Mouse (Mus musculus): ENCODE measurements at regions not wholly inside any gene's neighbourhood (a gene's known extent, or its start where the extent isn't known, plus 50 kb on each side); places are given as distances from the start of the nearest gene placed in this dataset.

- H3K36me3 ChIP-seq (ENCODE audit: control insufficient read depth, insufficient read depth, low read length, poor library complexity, severe bottlenecking), result no peaks in the 10 kb centered on the region
- in situ Hi-C loops (cut with MboI; ENCODE audit: low sequenced_read_pairs in 2 of 2, unreplicated experiment in 2 of 2), result no loop called here
- H3K4me1 ChIP-seq (ENCODE audit: control insufficient read depth in 2 of 2, insufficient read depth in 2 of 2, low read length in 2 of 2, poor library complexity in 1 of 2), result no peaks in the 10 kb centered on the region
- no peak for DNase-seq (ENCODE audit: low read depth, low spot score)
- TF ChIP-seq ZNF384 (IDR thresholded peaks at IDR 0.05; ENCODE audit: low read depth, low read length) (no peak), HCFC1 (IDR thresholded peaks at IDR 0.05; ENCODE audit: borderline replicate concordance, insufficient read depth, low read length) (no peak), MAFK (IDR thresholded peaks at IDR 0.05; ENCODE audit: insufficient read depth, low read depth, low read length) (no peak), ZC3H11A (IDR thresholded peaks at IDR 0.05; ENCODE audit: borderline replicate concordance, low read depth, low read length) (no peak), CHD2 (IDR thresholded peaks at IDR 0.05; ENCODE audit: low read depth, low read length) (no peak)
- H3K4me3 ChIP-seq (ENCODE audit: insufficient read depth in 1 of 2, low read depth in 1 of 2, low read length in 2 of 2, poor library complexity in 1 of 2, severe bottlenecking in 1 of 2), result no peak overlapping the region
- no peak overlapping the region for H3K9ac ChIP-seq (ENCODE audit: insufficient read depth, low read depth, low read length, poor library complexity, severe bottlenecking)
- peaks cover 3% of the 10 kb centered on the region; the same call in 1 of the 2 replicates for H3K9me3 ChIP-seq (ENCODE audit: control insufficient read depth, insufficient read depth, low read depth, low read length)
- H3K27ac ChIP-seq (ENCODE audit: insufficient read depth, low read depth, low read length, poor library complexity, severe bottlenecking), result no peak overlapping the region
Observed at GRCm38 (mm10) chr15:10795126-10795792, 80.8 kb upstream of the Rai14 start.

DNA sequence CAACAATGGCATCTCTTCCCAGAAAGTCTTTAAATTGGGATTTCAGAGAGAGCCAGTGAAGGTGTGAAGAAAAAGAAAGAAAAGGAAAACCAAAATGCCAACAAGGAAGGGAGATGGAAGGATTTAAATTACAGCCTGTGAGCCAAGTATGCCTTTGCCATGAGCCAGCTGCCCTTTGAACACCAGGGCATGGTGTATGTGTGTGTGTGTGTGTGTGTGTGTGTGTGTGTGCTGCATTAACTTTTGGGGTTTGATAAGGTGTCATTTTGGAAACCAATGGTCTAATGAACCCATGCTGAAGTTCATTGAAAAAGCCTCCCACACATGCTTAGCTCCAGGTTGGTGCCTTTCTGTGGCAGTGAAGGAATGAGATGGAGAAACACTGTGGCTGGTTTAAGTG is 85.2 kb upstream of the Rai14 start:
- Histone ChIP-seq H3K4me3 (ENCODE audit: insufficient read depth in 1 of 2, low read depth in 1 of 2, low read length in 2 of 2, poor library complexity in 1 of 2, severe bottlenecking in 1 of 2) (no peak overlapping the region), H3K27ac (ENCODE audit: insufficient read depth, low read depth, low read length, poor library complexity, severe bottlenecking) (no peak overlapping the region), H3K9me3 (ENCODE audit: control insufficient read depth, insufficient read depth, low read depth, low read length) (no peaks in the 10 kb centered on the region), H3K36me3 (ENCODE audit: control insufficient read depth, insufficient read depth, low read length, poor library complexity, severe bottlenecking) (no peaks in the 10 kb centered on the region), H3K4me1 (ENCODE audit: control insufficient read depth in 2 of 2, insufficient read depth in 2 of 2, low read length in 2 of 2, poor library complexity in 1 of 2) (no peaks in the 10 kb centered on the region), H3K9ac (ENCODE audit: insufficient read depth, low read depth, low read length, poor library complexity, severe bottlenecking) (no peak overlapping the region)
- TF ChIP-seq MAFK (IDR thresholded peaks at IDR 0.05; ENCODE audit: insufficient read depth, low read depth, low read length) (no peak), HCFC1 (IDR thresholded peaks at IDR 0.05; ENCODE audit: borderline replicate concordance, insufficient read depth, low read length) (no peak), ZC3H11A (IDR thresholded peaks at IDR 0.05; ENCODE audit: borderline replicate concordance, low read depth, low read length) (no peak), CHD2 (IDR thresholded peaks at IDR 0.05; ENCODE audit: low read depth, low read length) (no peak)
- DNase-seq (ENCODE audit: low read depth, low spot score), result no peak
- in situ Hi-C loops (cut with MboI; ENCODE audit: low sequenced_read_pairs in 2 of 2, unreplicated experiment in 2 of 2), result no loop called here

DNA sequence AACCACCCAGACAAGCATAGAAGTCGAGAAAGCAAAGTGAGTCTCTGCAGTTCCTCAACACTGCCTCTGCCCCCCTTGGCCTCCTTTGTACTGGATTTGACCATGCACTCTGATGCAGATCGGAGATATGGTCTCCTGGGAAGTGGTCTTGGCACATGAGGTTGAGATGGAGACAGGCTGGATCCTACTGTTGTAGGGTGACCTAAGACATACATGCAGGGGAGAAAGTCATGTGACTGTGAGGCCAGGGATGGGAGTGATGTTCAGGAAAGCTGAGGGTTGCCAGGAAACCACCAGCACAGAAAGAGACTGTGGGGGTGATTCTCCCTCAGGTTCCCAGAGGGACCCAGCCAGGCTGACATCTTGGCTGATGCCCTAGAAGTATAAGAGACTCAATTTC is 99.8 kb upstream of the Rai14 start:
- H3K9me3 ChIP-seq (ENCODE audit: control insufficient read depth, insufficient read depth, low read depth, low read length), result no peaks in the 10 kb centered on the region
- in situ Hi-C loops (cut with MboI; ENCODE audit: low sequenced_read_pairs in 2 of 2, unreplicated experiment in 2 of 2), result no loop called here
- no peak for DNase-seq (ENCODE audit: low read depth, low spot score)
- no peak overlapping the region for H3K27ac ChIP-seq (ENCODE audit: insufficient read depth, low read depth, low read length, poor library complexity, severe bottlenecking)
- H3K9ac ChIP-seq (ENCODE audit: insufficient read depth, low read depth, low read length, poor library complexity, severe bottlenecking), result no peak overlapping the region
- no peaks in the 10 kb centered on the region for H3K4me1 ChIP-seq (ENCODE audit: control insufficient read depth in 2 of 2, insufficient read depth in 2 of 2, low read length in 2 of 2, poor library complexity in 1 of 2)
- H3K4me3 ChIP-seq (ENCODE audit: insufficient read depth in 1 of 2, low read depth in 1 of 2, low read length in 2 of 2, poor library complexity in 1 of 2, severe bottlenecking in 1 of 2), result no peak overlapping the region
- no peaks in the 10 kb centered on the region for H3K36me3 ChIP-seq (ENCODE audit: control insufficient read depth, insufficient read depth, low read length, poor library complexity, severe bottlenecking)
- TF ChIP-seq HCFC1 (IDR thresholded peaks at IDR 0.05; ENCODE audit: borderline replicate concordance, insufficient read depth, low read length) (no peak), CHD2 (IDR thresholded peaks at IDR 0.05; ENCODE audit: low read depth, low read length) (no peak), MAFK (IDR thresholded peaks at IDR 0.05; ENCODE audit: insufficient read depth, low read depth, low read length) (no peak), ZNF384 (IDR thresholded peaks at IDR 0.05; ENCODE audit: low read depth, low read length) (no peak), ZC3H11A (IDR thresholded peaks at IDR 0.05; ENCODE audit: borderline replicate concordance, low read depth, low read length) (no peak)

GRCm38 (mm10) chr15:10814709-10815108 is 100.3 kb upstream of the Rai14 start:
- no peaks in the 10 kb centered on the region for H3K9me3 ChIP-seq (ENCODE audit: control insufficient read depth, insufficient read depth, low read depth, low read length)
- DNase-seq (ENCODE audit: low read depth, low spot score), result no peak
- H3K36me3 ChIP-seq (ENCODE audit: control insufficient read depth, insufficient read depth, low read length, poor library complexity, severe bottlenecking), result no peaks in the 10 kb centered on the region
- H3K9ac ChIP-seq (ENCODE audit: insufficient read depth, low read depth, low read length, poor library complexity, severe bottlenecking), result no peak overlapping the region
- no peak for TF ChIP-seq ZNF384 (IDR thresholded peaks at IDR 0.05; ENCODE audit: low read depth, low read length)
- no peak for TF ChIP-seq MAFK (IDR thresholded peaks at IDR 0.05; ENCODE audit: insufficient read depth, low read depth, low read length)
- no peak for TF ChIP-seq ZC3H11A (IDR thresholded peaks at IDR 0.05; ENCODE audit: borderline replicate concordance, low read depth, low read length)
- no peak for TF ChIP-seq HCFC1 (IDR thresholded peaks at IDR 0.05; ENCODE audit: borderline replicate concordance, insufficient read depth, low read length)
- TF ChIP-seq CHD2 (IDR thresholded peaks at IDR 0.05; ENCODE audit: low read depth, low read length), result no peak
- no peaks in the 10 kb centered on the region for H3K4me1 ChIP-seq (ENCODE audit: control insufficient read depth in 2 of 2, insufficient read depth in 2 of 2, low read length in 2 of 2, poor library complexity in 1 of 2)
- H3K27ac ChIP-seq (ENCODE audit: insufficient read depth, low read depth, low read length, poor library complexity, severe bottlenecking), result no peak overlapping the region
- no peak overlapping the region for H3K4me3 ChIP-seq (ENCODE audit: insufficient read depth in 1 of 2, low read depth in 1 of 2, low read length in 2 of 2, poor library complexity in 1 of 2, severe bottlenecking in 1 of 2)
- in situ Hi-C loops (cut with MboI; ENCODE audit: low sequenced_read_pairs in 2 of 2, unreplicated experiment in 2 of 2), result no loop called here
